Mouse (Mus musculus): Measurements from ENCODE around the gene Il2rg. TPM values are rescaled to one million over a fixed set of nuclear protein-coding genes. Genes with fewer than 3 reads are reported as not detected.

Il2rg gene
- 37.7 TPM for polyA plus RNA-seq (2014; fragmentation: Illumina TruSeq; extraction: RNeasy Lipid Tissue Mini Kit (QIAGEN cat#74804); ENCODE audit: low read depth, low replicate concordance)

DNA sequence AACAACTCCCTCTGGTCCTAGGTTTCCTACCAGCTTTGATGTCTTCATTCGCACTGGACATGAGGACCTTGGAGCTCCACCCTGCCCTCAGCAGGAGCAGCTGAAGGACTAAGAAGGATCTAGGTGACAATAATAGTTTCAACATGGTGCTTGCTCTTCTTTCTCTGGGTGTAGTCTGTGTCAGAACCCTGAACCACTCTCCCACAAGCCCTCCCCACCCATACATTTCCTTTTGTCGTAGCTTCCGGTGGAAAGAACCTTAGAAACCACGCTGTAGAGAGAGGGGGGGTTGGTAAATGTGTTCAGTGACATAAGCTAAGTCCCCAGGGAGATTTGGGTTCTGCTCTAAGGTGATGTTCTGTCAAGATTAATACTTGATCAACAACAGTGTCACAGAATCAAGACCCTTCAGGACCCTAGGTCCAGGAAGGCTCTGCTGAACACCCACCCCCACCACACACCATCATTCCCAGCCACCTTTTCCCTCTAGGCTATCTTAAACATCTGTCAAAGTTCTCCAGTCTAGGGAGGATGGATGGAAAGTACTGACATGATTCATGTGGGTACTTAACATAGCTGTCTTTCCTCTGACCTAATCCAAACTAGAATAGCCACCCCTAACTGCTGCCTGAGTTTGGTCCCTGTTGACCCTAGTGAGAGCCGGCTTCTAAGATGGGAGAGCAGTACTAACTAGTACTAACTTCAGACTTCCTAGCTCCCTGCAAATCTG lies at the start of gene Il2rg:
Il2rg (minus strand) TSS at position 231 of the 730 bp plus-strand sequence.

DNA sequence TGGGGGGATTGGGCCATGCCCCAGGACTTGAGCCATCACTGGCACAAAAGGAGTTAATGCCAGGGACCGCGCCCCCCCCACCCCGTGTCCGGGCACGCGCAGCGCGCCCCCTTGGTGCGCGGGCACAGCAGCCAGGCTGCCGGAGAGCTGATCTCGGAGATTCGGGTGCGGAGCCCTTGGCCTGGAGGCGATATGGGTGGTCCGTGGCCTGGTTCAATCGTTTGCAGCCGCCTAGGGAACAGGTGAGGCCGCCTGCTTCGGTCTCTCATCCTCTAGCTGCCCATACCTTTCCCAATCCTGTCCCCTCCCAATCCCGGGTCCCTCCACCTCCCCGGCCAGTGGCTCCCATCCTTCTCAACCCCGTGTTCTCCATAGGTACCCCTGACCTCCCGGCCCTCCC lies 31.0 kb upstream of the Il2rg start, which contains the start of gene Nlgn3:
Nlgn3 (plus strand) TSS at position 114 of the 400 bp plus-strand sequence.

DNA sequence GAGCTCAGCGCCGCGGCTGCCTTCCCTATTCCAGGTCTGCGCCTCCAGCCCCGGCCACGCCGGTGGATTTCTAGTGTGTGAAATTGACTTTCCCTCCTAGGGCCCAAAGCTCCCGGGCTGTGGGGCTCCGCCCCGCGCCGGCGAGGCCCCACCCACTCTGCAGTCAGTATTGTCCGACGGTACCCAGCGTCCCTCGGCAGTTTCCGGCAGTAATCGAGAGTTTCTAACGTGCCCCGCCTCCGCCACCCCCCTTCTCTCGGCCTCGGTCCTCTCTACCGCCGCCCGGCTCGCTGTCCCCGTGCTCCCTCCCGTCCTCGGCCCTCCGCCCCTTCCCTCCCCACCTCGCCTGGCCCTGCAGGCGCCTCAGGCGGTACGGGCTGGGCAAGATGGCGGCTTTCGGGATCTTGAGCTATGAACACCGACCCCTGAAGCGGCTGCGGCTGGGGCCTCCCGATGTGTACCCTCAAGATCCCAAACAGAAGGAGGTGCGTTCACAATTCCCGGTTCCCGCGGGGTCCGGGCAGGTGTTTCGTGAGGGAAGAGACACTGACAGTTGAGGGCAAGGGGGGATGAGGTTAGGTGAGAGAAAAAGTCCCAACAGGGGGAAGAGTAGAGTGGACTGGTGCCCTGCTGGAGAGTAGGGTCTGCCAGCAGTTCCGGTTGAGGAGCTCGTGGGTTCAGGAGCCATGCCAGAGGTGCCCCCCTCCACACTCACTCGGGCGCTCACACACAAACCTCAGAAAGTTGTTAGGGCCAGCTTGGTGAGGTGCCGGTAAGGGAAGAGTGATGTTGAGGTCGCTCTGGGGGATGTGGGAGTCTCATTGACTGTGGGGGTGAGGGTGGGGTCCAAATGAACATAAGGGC lies 6.1 kb upstream of the Il2rg start, which contains the start of gene Med12:
Med12 (plus strand) TSS at position 156 of the 864 bp plus-strand sequence.

GRCm38 (mm10) chrX:101268755-101269124 lies 685 bp upstream of the Il2rg start, which contains the start of gene Gm20489:
Gm20489 (minus strand) TSS chrX:101269023.

GRCm38 (mm10) chrX:101263892-101264291 lies 4.2 kb downstream of the Il2rg start, which contains the start of gene Gm614:
Gm614 (minus strand) TSS chrX:101263992.

GRCm38 (mm10) chrX:101253952-101254729 lies 13.9 kb downstream of the Il2rg start, which contains the start of gene Foxo4:
Foxo4 (plus strand) TSS chrX:101254528.

GRCm38 (mm10) chrX:101221834-101222795 lies 45.9 kb downstream of the Il2rg start, which contains the start of gene Snx12:
Snx12 (minus strand) TSS chrX:101222563.

Other genes with a start within 250 kb of the Il2rg start
- gene Tex11, start 208.6 kb downstream of the Il2rg start, polyA plus RNA-seq (2014; fragmentation: Illumina TruSeq; extraction: RNeasy Lipid Tissue Mini Kit (QIAGEN cat#74804); ENCODE audit: low read depth, low replicate concordance), result not detected
- gene Slc7a3, start 182.2 kb downstream of the Il2rg start, polyA plus RNA-seq (2014; fragmentation: Illumina TruSeq; extraction: RNeasy Lipid Tissue Mini Kit (QIAGEN cat#74804); ENCODE audit: low read depth, low replicate concordance), result 0.41 TPM
- gene Snx12, start 45.7 kb downstream of the Il2rg start, polyA plus RNA-seq (2014; fragmentation: Illumina TruSeq; extraction: RNeasy Lipid Tissue Mini Kit (QIAGEN cat#74804); ENCODE audit: low read depth, low replicate concordance), result 27.7 TPM
- 21.3 TPM for gene Foxo4, start 13.7 kb downstream of the Il2rg start, polyA plus RNA-seq (2014; fragmentation: Illumina TruSeq; extraction: RNeasy Lipid Tissue Mini Kit (QIAGEN cat#74804); ENCODE audit: low read depth, low replicate concordance)
- gene Gm614, start 4.3 kb downstream of the Il2rg start, polyA plus RNA-seq (2014; fragmentation: Illumina TruSeq; extraction: RNeasy Lipid Tissue Mini Kit (QIAGEN cat#74804); ENCODE audit: low read depth, low replicate concordance), result not detected
- gene Gm20489, start 768 bp upstream of the Il2rg start, polyA plus RNA-seq (2014; fragmentation: Illumina TruSeq; extraction: RNeasy Lipid Tissue Mini Kit (QIAGEN cat#74804); ENCODE audit: low read depth, low replicate concordance), result 0.60 TPM
- gene Med12, start 5.8 kb upstream of the Il2rg start, polyA plus RNA-seq (2014; fragmentation: Illumina TruSeq; extraction: RNeasy Lipid Tissue Mini Kit (QIAGEN cat#74804); ENCODE audit: low read depth, low replicate concordance), result 6.8 TPM
- 0.54 TPM for gene Nlgn3, start 30.9 kb upstream of the Il2rg start, polyA plus RNA-seq (2014; fragmentation: Illumina TruSeq; extraction: RNeasy Lipid Tissue Mini Kit (QIAGEN cat#74804); ENCODE audit: low read depth, low replicate concordance)
- 4.7 TPM for gene Gjb1, start 108.1 kb upstream of the Il2rg start, polyA plus RNA-seq (2014; fragmentation: Illumina TruSeq; extraction: RNeasy Lipid Tissue Mini Kit (QIAGEN cat#74804); ENCODE audit: low read depth, low replicate concordance)
- gene Zmym3, start 152.6 kb upstream of the Il2rg start, polyA plus RNA-seq (2014; fragmentation: Illumina TruSeq; extraction: RNeasy Lipid Tissue Mini Kit (QIAGEN cat#74804); ENCODE audit: low read depth, low replicate concordance), result 30.9 TPM
- 337 TPM for gene Nono, start 161.1 kb upstream of the Il2rg start, polyA plus RNA-seq (2014; fragmentation: Illumina TruSeq; extraction: RNeasy Lipid Tissue Mini Kit (QIAGEN cat#74804); ENCODE audit: low read depth, low replicate concordance)
- 0.54 TPM for gene Itgb1bp2, start 180.8 kb upstream of the Il2rg start, polyA plus RNA-seq (2014; fragmentation: Illumina TruSeq; extraction: RNeasy Lipid Tissue Mini Kit (QIAGEN cat#74804); ENCODE audit: low read depth, low replicate concordance)

All from sigmoid colon, adult 10 weeks (tissue).